Mouse (Mus musculus): ENCODE results near the gene Rbbp8nl. TPM values are rescaled to one million over a fixed set of nuclear protein-coding genes. Genes with fewer than 3 reads are reported as not detected.
A peak's percentile ranks its signal among the peaks of the same experiment; 100 is the strongest.

Rbbp8nl gene
- total RNA-seq, 4 experiments from 2014 or later, result not detected

DNA sequence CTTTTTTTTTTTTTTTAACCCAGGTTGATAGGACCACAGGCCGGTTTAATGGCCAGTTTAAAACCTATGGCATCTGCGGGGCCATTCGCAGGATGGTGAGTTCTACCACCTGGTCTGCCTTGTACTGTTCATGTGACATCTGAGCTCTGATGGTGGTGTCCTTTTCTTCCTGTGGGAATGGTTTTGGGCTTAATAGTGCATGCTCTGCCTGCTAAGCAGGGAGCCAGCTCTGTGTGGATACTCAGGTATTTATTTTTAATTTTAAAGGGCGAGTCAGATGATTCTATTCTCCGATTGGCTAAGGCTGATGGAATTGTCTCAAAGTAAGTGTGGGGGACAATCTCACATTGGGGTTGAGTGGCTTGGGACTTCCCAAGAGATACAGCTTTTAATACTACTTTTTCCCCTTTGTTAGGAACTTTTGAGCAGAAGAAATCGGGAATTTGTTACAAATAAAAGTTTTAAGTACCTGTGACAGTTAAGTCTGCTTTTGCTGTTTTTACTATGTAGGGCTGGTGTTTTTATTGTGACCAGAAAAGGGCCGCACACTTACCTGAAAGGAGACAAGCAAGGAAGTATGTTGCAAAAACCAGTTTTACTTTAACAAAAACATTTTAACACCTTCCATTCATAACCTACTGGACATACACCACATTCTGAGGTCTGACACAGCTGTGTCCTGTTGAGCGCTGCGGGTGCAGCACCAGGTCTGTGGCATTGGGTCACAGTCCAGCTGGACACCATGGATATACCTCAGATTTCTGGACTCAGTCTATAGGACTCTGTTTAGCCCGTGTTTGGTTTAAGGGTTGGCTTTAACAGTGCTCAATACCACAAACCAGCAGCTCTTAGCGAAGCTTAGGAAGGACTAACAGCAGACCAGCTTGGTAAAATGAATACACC, 31.5 kb downstream of the Rbbp8nl start:
- DNase-seq (ENCODE audit: low spot score in 2 of 2), result no peak

DNA sequence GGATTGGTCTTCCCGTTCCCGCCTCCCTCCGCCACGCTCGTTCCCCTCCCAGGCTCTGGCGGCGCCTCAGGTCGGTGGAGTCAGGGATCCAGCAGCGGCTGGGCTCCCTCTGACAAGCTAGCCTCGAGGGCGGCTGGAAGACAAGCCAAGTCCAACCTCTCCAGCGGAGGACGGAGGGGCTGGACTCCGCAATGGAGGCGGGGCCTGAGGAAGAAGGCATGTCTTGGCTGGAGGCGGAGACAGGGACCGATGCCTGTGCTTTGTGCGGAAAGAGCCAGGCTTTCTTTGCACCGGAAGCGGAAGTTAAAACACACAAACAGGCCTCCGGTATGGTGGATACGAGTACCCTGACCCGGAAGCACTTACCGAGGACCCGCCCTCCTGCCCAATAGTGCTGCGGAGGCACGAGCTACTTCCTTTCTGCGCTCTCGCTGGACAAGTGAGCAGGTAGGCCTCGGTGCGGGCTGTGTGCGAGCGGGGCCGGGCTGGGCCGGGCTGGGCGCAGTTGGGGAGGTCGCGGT, 32.6 kb downstream of the Rbbp8nl start, which contains the start of gene Rps21:
Rps21 (plus strand) TSS at position 377 of the 521 bp plus-strand sequence.
- DNase-seq (ENCODE audit: low spot score in 2 of 2), result peak; percentile 92 to 99

DNA sequence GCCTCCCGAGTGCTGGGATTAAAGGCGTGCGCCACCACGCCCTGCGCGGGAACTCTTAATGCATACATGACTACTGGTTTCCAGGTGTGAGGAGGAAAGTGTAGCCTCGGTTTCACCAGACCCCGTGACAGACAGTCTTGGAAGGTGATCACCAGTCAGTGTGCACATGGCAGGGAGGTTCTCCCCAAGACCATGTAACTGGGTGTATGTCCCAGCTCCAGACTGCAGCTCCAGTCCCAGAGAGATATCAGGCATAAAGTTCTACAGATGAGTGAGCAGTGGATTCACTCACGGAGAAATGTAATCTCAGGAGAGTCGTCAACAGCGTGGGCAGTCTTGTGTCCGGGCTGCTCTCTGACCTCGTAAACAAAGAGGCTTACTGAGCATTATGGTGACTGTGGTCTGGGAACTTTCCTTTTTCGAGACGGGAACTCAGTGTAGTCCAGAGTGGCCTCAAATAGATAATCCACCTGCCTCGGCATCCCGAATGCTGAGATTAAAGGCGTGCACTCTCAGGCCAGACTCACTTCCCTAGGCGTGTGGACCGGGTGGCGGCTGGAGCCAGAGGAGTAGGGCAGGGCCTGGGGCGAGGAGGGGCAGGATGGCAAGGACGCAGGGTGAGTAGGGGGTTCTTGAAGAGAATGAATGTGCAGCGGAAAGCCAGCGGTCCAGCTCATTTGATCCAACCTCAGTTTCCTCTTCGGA, 33.2 kb downstream of the Rbbp8nl start:
- no peak for DNase-seq (ENCODE audit: low spot score in 2 of 2)

DNA sequence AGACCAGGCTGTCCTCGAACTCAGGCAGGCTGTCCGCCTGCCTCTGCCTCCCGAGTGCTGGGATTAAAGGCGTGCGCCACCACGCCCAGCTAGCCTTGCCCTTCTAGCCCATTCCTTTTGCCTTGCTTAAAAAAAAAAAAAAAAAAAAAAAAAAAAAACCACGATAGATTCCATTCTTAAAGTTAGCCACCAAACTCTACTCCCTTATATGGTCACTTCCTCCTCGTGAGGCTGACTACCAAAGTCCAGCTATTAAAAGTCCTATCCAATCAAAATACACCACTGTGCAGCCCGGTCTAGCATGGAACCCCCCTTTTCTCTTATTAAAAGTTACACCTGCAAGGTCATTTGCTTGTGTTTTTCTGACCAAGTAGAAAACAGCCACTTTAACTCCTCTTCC, 34.0 kb downstream of the Rbbp8nl start:
- DNase-seq (ENCODE audit: low spot score in 2 of 2), result no peak

DNA sequence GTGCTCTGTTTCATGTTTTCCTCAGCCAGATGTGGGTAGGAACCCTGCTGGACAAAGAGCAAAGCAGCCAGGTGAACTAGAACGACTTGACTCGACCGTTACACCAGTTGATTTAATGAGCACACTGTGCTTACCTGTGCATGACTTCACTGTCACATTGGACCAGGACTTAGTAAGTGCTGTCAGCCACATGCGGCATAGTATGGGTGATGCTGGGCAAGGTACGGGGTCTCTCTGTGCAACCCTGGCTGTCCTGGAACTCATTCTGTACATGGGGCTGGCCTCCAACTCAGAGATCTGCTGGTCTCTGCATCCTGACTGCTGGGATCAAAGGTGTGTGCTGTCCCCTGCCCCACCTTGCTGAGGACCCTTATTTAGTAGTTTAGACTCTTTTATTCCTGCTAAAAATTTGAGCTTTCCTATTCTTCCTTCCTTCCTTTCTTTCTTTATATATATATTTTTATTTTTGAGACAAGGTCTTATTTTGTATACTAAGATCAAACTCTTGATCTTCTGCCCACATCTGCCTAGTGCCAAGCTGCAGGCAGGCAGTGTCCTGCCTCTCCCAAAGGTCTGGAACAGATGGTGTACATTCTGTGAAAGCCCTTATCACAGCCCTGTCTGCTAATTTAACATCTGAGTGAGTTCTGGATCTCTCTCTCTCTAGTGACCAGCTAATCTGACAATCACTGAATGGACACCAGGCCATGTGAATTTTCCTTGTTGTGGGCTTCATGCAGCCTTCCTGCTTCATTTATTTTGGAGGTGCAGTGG, 35.1 kb downstream of the Rbbp8nl start:
- no peak for DNase-seq (ENCODE audit: low spot score in 2 of 2)

DNA sequence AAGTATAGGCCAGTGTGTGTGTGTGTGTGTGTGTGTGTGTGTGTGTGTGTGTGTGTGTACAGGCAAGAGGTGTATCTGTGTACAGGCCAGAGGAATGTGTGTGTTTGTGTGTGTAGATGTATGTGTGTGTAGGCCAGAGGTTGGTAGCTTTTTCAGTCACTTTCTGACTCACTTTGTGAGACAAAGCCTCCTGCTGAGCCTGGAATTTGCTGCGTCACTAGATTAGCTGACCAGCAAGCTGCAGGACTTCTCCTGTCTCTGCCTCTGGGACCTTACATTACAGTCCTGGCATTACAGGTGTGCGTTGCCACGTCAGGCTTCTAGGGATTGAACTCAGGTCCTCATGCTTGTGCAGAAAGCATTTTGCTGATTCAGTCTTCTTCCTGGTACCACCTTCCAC, 37.8 kb downstream of the Rbbp8nl start:
- DNase-seq (ENCODE audit: low spot score in 2 of 2), result no peak

DNA sequence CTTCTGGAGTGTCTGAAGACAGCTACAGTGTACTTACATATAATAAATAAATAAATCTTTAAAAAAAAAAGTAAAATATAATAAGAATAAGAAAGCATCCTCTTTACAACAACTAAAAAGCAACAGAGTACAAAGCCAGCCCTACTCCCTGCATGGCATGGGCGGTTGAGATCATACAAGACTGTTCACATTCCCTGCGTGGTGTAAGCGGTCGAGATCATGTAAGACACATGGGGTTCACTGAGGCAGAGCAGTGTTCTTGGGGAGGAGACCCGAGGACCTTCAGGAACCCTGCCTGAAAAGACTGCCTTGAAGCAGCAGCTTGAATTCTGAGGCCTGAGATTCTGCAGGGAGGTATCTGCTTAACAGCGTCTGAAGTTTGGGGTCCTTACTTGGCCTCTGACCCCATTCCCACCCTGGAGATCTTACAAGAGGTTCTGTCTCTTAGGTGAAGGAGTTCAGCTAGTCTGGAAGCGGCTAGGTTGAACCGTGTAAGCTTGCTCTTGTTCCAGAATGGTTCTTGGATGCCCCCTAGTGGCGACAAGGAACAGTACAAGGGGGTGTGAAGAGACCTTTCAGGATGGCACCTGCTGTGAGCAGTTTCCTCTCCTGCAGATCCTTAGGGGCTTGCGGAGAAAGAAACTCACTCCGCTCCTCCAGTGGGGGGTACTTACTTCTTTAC, 38.6 kb downstream of the Rbbp8nl start:
- DNase-seq (ENCODE audit: low spot score in 2 of 2), result peak; percentile 61 to 63

DNA sequence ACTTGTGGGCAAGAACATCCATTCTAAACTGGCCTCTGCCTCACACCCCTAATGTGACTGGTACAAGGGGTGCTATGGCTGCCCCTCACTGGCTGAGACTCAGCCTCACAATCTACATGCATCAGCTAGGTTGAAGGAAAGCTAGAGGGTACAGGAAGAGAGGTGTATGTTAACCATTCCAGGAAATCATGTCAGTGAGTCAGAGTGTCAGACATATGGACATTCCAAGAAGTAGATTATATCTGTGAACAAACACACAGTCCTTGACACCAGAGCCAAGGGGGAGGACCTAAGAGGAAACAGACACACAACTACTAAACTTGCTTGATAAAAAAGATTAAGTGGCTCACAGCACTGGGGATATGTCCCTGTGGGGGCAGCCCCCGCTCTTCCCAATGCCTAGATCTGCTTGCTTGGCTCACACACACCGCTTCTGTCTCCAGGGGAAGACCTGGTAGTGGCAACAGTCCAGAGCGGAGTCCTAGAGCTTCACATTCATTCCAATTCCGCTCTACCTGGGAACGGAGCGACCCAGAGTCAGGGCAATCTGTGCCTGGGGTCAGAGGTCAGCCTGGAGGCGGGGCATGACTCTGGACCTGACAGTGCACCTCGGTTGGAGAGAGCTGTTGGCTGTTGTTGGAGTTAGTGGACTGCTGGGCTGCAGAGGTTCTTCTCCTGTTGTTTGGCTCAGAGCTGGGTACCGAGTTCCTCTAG, 40.6 kb downstream of the Rbbp8nl start:
- DNase-seq (ENCODE audit: low spot score in 2 of 2), result no peak

DNA sequence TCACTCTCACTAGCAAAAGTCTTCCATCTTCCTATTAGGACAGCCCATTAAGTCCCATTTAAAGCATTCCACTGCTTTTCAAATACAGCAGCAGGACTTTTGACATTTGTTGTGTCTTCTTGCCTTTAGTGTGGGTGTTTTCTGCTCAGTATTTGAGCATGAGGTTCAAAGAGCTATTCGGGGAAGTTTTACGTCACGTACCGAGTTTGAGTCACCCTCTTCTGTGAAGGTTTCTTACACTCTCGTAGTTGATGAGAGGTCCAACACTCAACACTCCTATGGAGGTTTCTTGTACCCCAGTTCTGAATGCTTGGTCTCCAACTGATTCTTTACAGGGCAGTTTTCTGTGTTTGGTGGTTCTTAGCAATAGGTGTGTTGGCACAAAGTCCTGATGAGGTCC, 41.8 kb downstream of the Rbbp8nl start:
- DNase-seq (ENCODE audit: low spot score in 2 of 2), result no peak

DNA sequence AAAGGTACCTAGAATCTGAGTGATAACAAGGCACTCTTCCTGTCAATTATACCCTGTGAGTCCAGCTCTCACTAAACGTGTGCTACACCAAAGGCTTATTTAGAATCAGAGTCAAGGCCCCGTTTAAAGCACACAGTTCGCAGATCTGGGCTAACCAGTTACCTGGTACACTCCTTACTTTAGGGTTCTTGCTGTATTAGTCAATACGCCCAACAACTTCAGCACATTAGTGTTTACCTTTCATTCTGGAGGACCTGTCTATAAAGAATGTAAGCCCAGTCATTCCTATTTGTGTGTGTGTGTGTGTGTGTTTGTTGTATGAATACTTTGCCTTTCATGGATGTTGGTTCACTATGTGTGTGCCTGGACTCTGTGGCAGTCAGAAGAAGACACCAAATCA, 46.6 kb downstream of the Rbbp8nl start:
- DNase-seq (ENCODE audit: low spot score in 2 of 2), result no peak

DNA sequence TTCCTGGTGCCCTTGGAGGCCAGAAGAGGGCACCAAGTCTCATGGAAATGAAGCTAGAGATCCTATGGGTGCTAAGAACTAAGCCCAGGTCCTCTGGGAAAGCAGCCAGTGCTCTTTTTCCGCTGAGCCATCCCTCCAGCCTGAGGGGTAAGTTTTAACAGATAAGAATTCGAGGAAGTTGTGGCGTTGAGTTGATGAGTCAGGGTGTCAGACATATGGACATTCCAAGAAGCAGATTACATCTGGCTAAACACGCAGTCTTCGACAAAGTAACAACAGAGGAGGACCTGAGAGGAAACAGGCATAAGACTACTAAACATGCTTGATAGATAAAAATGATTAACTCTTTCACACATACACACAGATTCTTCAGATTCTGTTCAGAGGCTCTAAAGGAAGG, 51.1 kb downstream of the Rbbp8nl start:
- DNase-seq (ENCODE audit: low spot score in 2 of 2), result no peak

DNA sequence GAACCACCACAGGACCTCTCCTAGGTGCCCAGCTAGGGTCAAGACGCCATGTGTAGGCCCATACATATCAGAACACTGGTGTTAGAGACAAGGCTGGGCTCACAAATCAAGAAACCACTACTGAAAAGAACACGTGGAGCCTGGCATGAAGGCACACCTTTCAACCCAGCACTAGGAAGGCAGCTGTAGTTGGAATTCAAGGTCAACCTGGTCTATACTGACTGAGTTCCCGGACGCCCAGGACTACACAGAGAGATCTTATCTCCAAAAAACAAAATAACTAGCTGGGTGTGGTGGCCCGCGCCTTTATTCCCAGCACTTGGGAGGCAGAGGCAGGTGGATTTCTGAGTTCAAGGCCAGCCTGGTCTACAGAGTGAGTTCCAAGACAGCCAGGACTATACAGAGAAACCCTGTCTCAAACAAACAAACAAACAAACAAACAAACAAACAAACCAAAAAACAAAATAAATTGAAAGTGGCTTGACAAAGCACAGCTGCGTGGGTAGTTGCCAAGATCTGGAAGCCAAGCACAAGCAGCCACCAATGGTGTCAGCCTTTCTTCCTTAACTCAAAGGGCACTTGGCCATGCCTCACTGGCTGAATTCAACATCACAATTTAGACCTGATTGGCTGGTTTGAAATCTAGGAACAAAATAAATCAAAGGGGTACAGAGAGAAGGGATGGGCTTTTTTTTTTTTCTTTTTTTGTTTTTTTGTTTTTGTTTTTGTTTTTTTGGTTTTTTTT, 51.9 kb downstream of the Rbbp8nl start:
- no peak for DNase-seq (ENCODE audit: low spot score in 2 of 2)

DNA sequence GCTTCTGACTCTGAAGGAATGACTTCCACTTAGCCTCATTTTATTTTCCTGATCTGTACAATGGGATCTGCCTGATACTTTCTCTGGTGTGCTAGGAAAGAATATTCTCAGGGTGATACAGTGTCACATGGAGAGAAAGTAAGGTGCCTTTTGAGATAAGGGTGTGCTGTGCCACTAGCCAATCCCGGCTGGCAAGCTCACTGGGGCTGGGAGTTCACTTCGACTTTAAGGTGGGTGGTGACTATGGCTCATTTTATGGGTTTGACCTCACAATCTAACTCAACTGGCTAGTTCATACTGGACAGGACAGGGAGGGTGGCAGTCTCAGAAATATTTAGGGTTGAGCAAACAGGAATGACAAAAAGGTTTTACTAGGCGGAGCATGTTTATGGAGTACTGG, 52.7 kb downstream of the Rbbp8nl start:
- no peak for DNase-seq (ENCODE audit: low spot score in 2 of 2)

DNA sequence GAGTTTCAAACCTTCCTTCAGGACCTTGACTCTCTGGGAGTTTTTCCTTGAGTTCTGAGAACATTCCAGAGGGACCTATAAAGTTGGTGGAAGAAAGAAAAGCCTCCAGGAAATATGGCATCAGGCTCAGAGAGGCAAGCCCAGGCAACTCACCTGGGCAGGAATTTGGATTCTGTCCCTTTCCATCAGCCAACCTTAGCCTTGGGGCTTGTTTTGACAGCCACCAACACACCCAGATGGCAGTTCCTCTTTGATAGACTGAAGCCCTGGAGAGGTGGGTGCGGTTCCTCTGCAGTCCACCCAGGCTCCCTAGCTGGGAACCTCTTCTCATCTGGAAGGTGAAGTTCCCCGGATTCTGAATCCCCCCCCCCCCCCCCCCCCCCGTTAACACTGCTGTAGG, 53.2 kb downstream of the Rbbp8nl start:
- no peak for DNase-seq (ENCODE audit: low spot score in 2 of 2)

DNA sequence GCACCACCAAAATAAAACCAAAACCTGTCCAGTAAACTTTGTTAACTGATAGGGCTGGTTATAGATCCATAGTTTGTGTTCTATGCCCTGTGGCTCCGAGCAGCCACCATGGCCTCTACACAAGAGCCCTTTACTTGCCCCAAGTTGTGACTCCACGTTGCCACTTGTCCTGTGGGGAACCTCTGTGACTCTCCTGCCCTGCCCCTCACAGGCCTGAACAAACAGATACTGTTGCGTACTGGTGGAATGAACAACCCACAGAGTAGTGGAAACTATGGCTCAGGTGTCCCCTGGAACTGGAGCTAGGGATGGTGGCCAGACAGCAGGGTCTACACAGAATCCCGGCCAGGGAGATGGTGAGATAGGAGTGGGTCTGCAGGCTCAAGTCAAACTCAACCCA, 53.9 kb downstream of the Rbbp8nl start:
- DNase-seq (ENCODE audit: low spot score in 2 of 2), result no peak

DNA sequence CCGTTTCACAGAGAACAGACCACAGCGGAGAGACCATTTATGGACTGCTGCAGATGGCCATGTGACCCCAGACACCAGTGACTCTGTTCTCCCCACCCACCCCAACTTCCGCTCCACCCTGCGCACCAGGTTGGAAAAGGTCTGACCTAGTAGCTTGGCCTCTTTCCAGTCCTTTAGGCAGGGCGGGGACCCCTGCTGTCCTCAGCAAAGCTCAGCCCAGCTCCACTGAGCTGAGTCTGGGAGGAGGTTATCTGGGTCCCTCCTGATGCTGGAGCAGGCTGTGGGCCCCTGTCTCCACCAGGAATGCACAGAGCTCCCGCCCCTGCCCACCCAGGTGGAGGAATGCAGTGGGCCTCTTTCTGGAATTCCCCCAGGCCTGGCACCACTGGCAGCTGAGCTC, 54.7 kb downstream of the Rbbp8nl start:
- no peak for DNase-seq (ENCODE audit: low spot score in 2 of 2)

DNA sequence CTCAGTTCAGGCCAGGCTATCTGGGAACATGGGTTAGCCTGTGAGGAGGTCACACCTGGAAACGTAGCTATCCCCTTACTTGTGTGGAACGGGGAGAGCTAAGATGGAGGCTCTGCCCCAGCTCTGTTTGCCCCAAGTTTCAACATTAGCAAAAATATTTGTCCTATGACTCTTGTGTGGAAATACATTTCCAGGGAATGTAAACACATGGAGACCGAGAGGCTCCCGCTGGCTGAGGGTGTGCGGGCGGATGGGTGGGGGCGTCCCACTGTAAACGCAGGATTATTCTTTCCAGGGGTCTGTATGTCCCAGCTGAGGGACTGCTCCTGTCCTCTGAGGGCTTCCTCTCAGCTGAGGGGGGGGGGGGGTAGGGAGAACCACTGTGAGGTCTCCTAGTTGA, 55.3 kb downstream of the Rbbp8nl start:
- no peak for DNase-seq (ENCODE audit: low spot score in 2 of 2)

DNA sequence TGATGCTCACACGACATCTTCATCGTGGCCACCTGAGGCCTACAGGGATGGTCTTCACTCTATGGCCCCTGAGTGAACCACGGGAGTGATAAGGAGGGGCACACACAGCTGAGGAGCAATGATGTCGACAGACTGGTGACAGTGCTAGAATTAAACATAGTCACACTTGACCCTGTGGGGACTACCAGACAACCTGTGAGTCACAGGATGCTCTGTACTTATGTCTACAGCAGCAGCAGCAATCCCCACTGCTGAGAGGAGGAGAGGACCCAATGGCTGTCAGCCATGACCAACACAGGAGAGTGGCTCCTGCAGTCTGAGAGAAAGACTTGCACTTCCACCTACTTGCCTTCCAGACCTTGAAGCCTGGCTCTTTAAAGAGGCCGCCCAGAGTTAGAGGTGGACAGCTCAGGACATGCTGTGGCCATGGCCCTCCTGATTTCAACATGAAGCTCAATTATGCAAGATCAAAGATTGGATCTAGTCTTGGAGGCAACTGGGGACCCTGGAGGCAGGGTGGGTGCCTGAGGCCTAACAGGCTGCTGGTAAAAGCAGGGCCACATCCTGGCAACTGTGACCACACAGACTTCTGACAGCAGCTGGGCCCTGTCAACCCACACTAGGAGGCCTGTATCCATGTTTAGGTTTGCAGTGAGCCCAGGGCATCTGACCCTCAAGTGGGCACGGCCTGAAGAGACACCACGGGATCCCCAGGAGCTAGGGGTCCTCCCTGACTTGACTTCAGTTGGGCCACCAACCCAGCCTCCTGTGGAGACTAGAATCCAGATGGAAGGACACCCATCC, 56.4 kb downstream of the Rbbp8nl start:
- DNase-seq (ENCODE audit: low spot score in 2 of 2), result no peak

DNA sequence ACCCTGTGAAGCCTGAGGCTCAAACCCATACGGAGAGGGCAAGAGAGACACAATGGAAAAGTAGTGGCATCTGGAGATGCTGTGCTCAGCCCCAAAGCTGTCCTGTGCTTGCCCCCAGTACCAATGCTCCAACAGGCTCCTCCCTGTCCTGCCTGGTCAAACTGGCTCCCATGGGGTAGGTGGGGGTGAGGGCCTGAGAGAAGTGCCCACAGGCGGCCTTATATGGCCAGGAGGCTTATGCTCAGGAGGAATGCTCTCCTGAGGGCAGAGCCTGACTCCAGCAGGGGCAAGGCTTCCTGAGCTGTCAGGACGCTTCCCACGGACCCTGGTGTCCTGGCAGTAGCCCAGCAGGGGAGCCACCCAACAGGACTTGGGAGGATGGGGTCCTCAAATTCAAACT, 59.2 kb downstream of the Rbbp8nl start:
- DNase-seq (ENCODE audit: low spot score in 2 of 2), result no peak
